Mouse (Mus musculus) midbrain, postnatal 0 days (tissue): Measurements from ENCODE around the gene Dpm2. TPM values are rescaled to one million over a fixed set of nuclear protein-coding genes. Genes with fewer than 3 reads are reported as not detected.

Source experiments
- ATAC-seq: fragments of 200-750 bp; cut with Nextera tagmentation; 2 replicates; pipeline ENCODE4 v1.8.0; 2017; ENCODE audit warnings: moderate number of reproducible peaks, mild to moderate bottlenecking, moderate TSS enrichment, moderate library complexity; ENCODE audit not compliant: low FRiP score
- DNase-seq: peaks from one replicate; pipeline ENCODE4 v3.0.0-alpha.2; 2015; ENCODE audit warnings: low spot score
- H3K27ac ChIP-seq: fragments of 300-500 bp; sonication (generic); 2 replicates; pipeline ENCODE4 v1.5.1; 2014; ENCODE audit warnings: low read depth, mild to moderate bottlenecking, low read length, mixed read lengths
- H3K27me3 ChIP-seq: fragments of 300-500 bp; sonication (generic); 2 replicates; pipeline ENCODE4 v1.6.1; 2014; ENCODE audit warnings: low read length, control low read depth, mixed read lengths; ENCODE audit not compliant: insufficient read depth
- H3K36me3 ChIP-seq: fragments of 300-500 bp; sonication (generic); 2 replicates; pipeline ENCODE4 v1.6.1; 2014; ENCODE audit warnings: low read length, control low read depth, mixed read lengths; ENCODE audit not compliant: insufficient read depth
- H3K4me1 ChIP-seq: fragments of 300-500 bp; sonication (generic); 2 replicates; pipeline ENCODE4 v1.6.1; 2014; ENCODE audit warnings: mild to moderate bottlenecking, control low read depth, antibody characterized with exemption, low read length, mixed read lengths; ENCODE audit not compliant: insufficient read depth
- H3K4me2 ChIP-seq: fragments of 300-500 bp; sonication (generic); 2 replicates; pipeline ENCODE4 v1.6.1; 2014; ENCODE audit warnings: low read depth, mild to moderate bottlenecking, low read length, mixed read lengths; ENCODE audit not compliant: poor library complexity, severe bottlenecking
- H3K4me3 ChIP-seq: fragments of 300-500 bp; sonication (generic); 2 replicates; pipeline ENCODE4 v1.5.1; 2014; ENCODE audit warnings: low read depth, mild to moderate bottlenecking, low read length, moderate library complexity
- H3K9ac ChIP-seq: fragments of 300-500 bp; sonication (generic); replicated peaks from 2 replicates; pipeline ENCODE4 v1.6.1; 2014; ENCODE audit warnings: mild to moderate bottlenecking, low read length, moderate library complexity, mixed read lengths; ENCODE audit not compliant: poor library complexity, severe bottlenecking
- H3K9me3 ChIP-seq: fragments of 300-500 bp; sonication (generic); 2 replicates; pipeline ENCODE4 v1.6.1; 2016; ENCODE audit warnings: low read length, control low read depth
- CTCF ChIP-seq: IDR thresholded peaks from 2 replicates; pipeline ENCODE4 v1.5.1; 2016; ENCODE audit warnings: antibody characterized with exemption, mild to moderate bottlenecking
- WGBS: fragments of 180-500 bp; shearing (Covaris S2); extraction: QIAGEN DNeasy Blood & Tissue Kit; methylation state at CpG from one replicate; pipeline ENCODE4 v1.1.7; 2014; 5-methylcytosine and 5-hydroxymethylcytosine counted together
- polyA plus RNA-seq: library from polyadenylated mRNA; unstranded; fragments of >200 nt; fragmentation: Nextera tagmentation; extraction: Ambion mirVana; gene quantifications from 2 replicates; pipeline ENCODE4 v1.2.1, GENCODE M21; 2015
- total RNA-seq: library from RNA; depleted of rRNA; stranded (reverse); fragments of >200 nt; gene quantifications from 2 replicates; pipeline ENCODE4 v1.2.3, GENCODE M21; 2014

The Dpm2 gene
- total and polyA plus RNA-seq, 2 experiments from 2014 or later = 73.3 to 135 TPM

- H3K36me3 ChIP-seq = no peaks in the 10 kb centered on the region
- no peaks in the 10 kb centered on the region for H3K9me3 ChIP-seq
- 2% methylated on average over 11 of the region's 11 CpGs for WGBS
- H3K4me1 ChIP-seq = peaks cover 13% of the 10 kb centered on the region
- no peak for ATAC-seq
- peak overlapping the region; percentile 92 for H3K4me3 ChIP-seq
- TF ChIP-seq CTCF = peak; percentile 40; the same call in 1 of the 2 replicates
- peak overlapping the region; percentile 65 for H3K4me2 ChIP-seq
- H3K9ac ChIP-seq = peak overlapping the region; percentile 94
- no peaks in the 10 kb centered on the region for H3K27me3 ChIP-seq
- peak overlapping the region; percentile 91 for H3K27ac ChIP-seq
- peak; percentile 59 for DNase-seq
Observed at GRCm38 (mm10) chr2:32536634-32537359, 33.9 kb upstream of the Dpm2 start.

GRCm38 (mm10) chr2:32537360-32537905 is 33.2 kb upstream of the Dpm2 start:
- H3K9me3 ChIP-seq = no peaks in the 10 kb centered on the region
- TF ChIP-seq CTCF = no peak
- H3K9ac ChIP-seq = peak overlapping the region; percentile 94
- H3K27me3 ChIP-seq = no peaks in the 10 kb centered on the region
- H3K4me3 ChIP-seq = peak overlapping the region; percentile 92
- DNase-seq (peak; percentile 25), ATAC-seq (no peak)
- WGBS = 11% methylated on average over 9 of the region's 9 CpGs
- H3K4me1 ChIP-seq = peaks cover 13% of the 10 kb centered on the region
- H3K4me2 ChIP-seq = peak overlapping the region; percentile 65
- H3K27ac ChIP-seq = peak overlapping the region; percentile 91
- H3K36me3 ChIP-seq = no peaks in the 10 kb centered on the region

- Histone ChIP-seq H3K9ac (no peak overlapping the region; the same call in 1 of the 2 replicates), H3K4me3 (peak overlapping the region; percentile 92), H3K9me3 (no peaks in the 10 kb centered on the region), H3K4me2 (peak overlapping the region; percentile 65), H3K36me3 (no peaks in the 10 kb centered on the region), H3K27me3 (no peaks in the 10 kb centered on the region), H3K4me1 (peaks cover 13% of the 10 kb centered on the region), H3K27ac (no peak overlapping the region)
- WGBS = 75% methylated on average over 5 of the region's 5 CpGs
- no peak for TF ChIP-seq CTCF
- no peak for DNase-seq
- no peak for ATAC-seq
Observed at GRCm38 (mm10) chr2:32537941-32538340, 32.7 kb upstream of the Dpm2 start.

- no peaks in the 10 kb centered on the region for H3K36me3 ChIP-seq
- TF ChIP-seq CTCF = no peak
- H3K4me2 ChIP-seq = peak overlapping the region; percentile 65
- peaks cover 13% of the 10 kb centered on the region for H3K4me1 ChIP-seq
- WGBS = 45% methylated on average over 4 of the region's 4 CpGs
- DNase-seq = peak; percentile 19
- no peak overlapping the region; the same call in 1 of the 2 replicates for H3K9ac ChIP-seq
- H3K27ac ChIP-seq = no peak overlapping the region
- H3K4me3 ChIP-seq = peak overlapping the region; percentile 92
- H3K27me3 ChIP-seq = no peaks in the 10 kb centered on the region
- ATAC-seq = no peak
- H3K9me3 ChIP-seq = no peaks in the 10 kb centered on the region
Observed at GRCm38 (mm10) chr2:32538461-32538860, 32.2 kb upstream of the Dpm2 start.

- Histone ChIP-seq H3K27ac (no peak overlapping the region), H3K4me1 (peaks cover 13% of the 10 kb centered on the region), H3K9ac (no peak overlapping the region), H3K4me3 (no peak overlapping the region), H3K36me3 (no peaks in the 10 kb centered on the region), H3K27me3 (no peaks in the 10 kb centered on the region), H3K9me3 (no peaks in the 10 kb centered on the region), H3K4me2 (peak overlapping the region; percentile 65; the same call in 1 of the 2 replicates)
- ATAC-seq (no peak), DNase-seq (no peak)
- TF ChIP-seq CTCF = no peak
- WGBS = 78% methylated on average over 14 of the region's 14 CpGs
Observed at GRCm38 (mm10) chr2:32539452-32539981, 31.1 kb upstream of the Dpm2 start.

GRCm38 (mm10) chr2:32541333-32541908 is 29.2 kb upstream of the Dpm2 start:
- Histone ChIP-seq H3K36me3 (no peaks in the 10 kb centered on the region), H3K27ac (no peak overlapping the region), H3K4me1 (peaks cover 13% of the 10 kb centered on the region), H3K4me3 (no peak overlapping the region), H3K4me2 (no peak overlapping the region), H3K9me3 (no peaks in the 10 kb centered on the region), H3K27me3 (no peaks in the 10 kb centered on the region), H3K9ac (no peak overlapping the region)
- WGBS = 94% methylated on average over 2 of the region's 2 CpGs
- ATAC-seq (no peak), DNase-seq (no peak)
- no peak for TF ChIP-seq CTCF
